Mouse (Mus musculus) inflammation-experienced regulatory T-cells, adult 6 months (primary cell): ENCODE results near the gene Herc3. TPM values are rescaled to one million over a fixed set of nuclear protein-coding genes. Genes with fewer than 3 reads are reported as not detected.

Experiments
- ATAC-seq: one replicate; pipeline ENCODE4 v1.8.0; 2017
- polyA plus RNA-seq, 3 experiments: library from polyadenylated mRNA; unstranded; fragments of 100-300 nt; shearing (Covaris generic); gene quantifications; one replicate each; pipeline ENCODE4 v1.2.1; 2017

Gene Herc3
- polyA plus RNA-seq, 3 experiments from 2014 or later = 19.8 to 20.8 (median 20.1) TPM

GRCm38 (mm10) chr6:58922511-58922910 lies 91.2 kb downstream of the Herc3 start:
- ATAC-seq = no peak

GRCm38 (mm10) chr6:58927881-58928280 lies 96.6 kb downstream of the Herc3 start:
- no peak for ATAC-seq

GRCm38 (mm10) chr6:58929911-58930431 lies 98.7 kb downstream of the Herc3 start:
- no peak for ATAC-seq

- no peak for ATAC-seq
Measured at GRCm38 (mm10) chr6:58931149-58931548, 99.9 kb downstream of the Herc3 start.

- no peak for ATAC-seq
Measured at GRCm38 (mm10) chr6:58932515-58933188, 101.4 kb downstream of the Herc3 start.

- ATAC-seq = no peak
Measured at GRCm38 (mm10) chr6:58933189-58933913, 102.1 kb downstream of the Herc3 start.

- ATAC-seq = no peak
Measured at GRCm38 (mm10) chr6:58934144-58934543, 102.9 kb downstream of the Herc3 start.

GRCm38 (mm10) chr6:58937726-58938125 lies 106.5 kb downstream of the Herc3 start:
- no peak for ATAC-seq

- ATAC-seq = no peak
Measured at GRCm38 (mm10) chr6:58942276-58942675, 111.0 kb downstream of the Herc3 start.

GRCm38 (mm10) chr6:58943958-58944357 lies 112.7 kb downstream of the Herc3 start:
- ATAC-seq = no peak

- ATAC-seq = no peak
Measured at GRCm38 (mm10) chr6:58946246-58946645, 115.0 kb downstream of the Herc3 start.

GRCm38 (mm10) chr6:58946840-58947239 lies 115.6 kb downstream of the Herc3 start:
- no peak for ATAC-seq

GRCm38 (mm10) chr6:58950410-58950809 lies 119.1 kb downstream of the Herc3 start:
- no peak for ATAC-seq

- no peak for ATAC-seq
Measured at GRCm38 (mm10) chr6:58951128-58951992, 120.1 kb downstream of the Herc3 start.

GRCm38 (mm10) chr6:58960523-58960922 lies 129.3 kb downstream of the Herc3 start:
- ATAC-seq = no peak

GRCm38 (mm10) chr6:58962691-58963090 lies 131.4 kb downstream of the Herc3 start:
- ATAC-seq = no peak

GRCm38 (mm10) chr6:58964091-58964490 lies 132.8 kb downstream of the Herc3 start:
- ATAC-seq = no peak

- ATAC-seq = no peak
Measured at GRCm38 (mm10) chr6:58964565-58964964, 133.3 kb downstream of the Herc3 start.

GRCm38 (mm10) chr6:58965071-58965831 lies 134.0 kb downstream of the Herc3 start:
- no peak for ATAC-seq

- no peak for ATAC-seq
Measured at GRCm38 (mm10) chr6:58968272-58968671, 137.0 kb downstream of the Herc3 start.
